Mouse (Mus musculus): ENCODE data around the gene Erg28. TPM values are rescaled to one million over a fixed set of nuclear protein-coding genes. Genes with fewer than 3 reads are reported as not detected.

The Erg28 gene
- polyA plus RNA-seq, 1 experiment from 2014 or later, result 89.0 TPM

- H3K27ac ChIP-seq, result no peak overlapping the region
- H3K36me3 ChIP-seq (replicated peaks; ENCODE audit: control insufficient read depth, insufficient read depth), result no peaks in the 10 kb centered on the region
- ATAC-seq (ENCODE audit: low FRiP score) (no peak), DNase-seq (ENCODE audit: low spot score) (no peak)
- H3K9me3 ChIP-seq (ENCODE audit: control insufficient read depth, low read length), result no peaks in the 10 kb centered on the region
- H3K27me3 ChIP-seq (ENCODE audit: control insufficient read depth, insufficient read depth, low read length), result no peaks in the 10 kb centered on the region
- no peaks in the 10 kb centered on the region for H3K4me1 ChIP-seq (replicated peaks; ENCODE audit: control insufficient read depth, insufficient read depth, low read length)
- 74% methylated on average over 3 of the region's 3 CpGs for WGBS
- no peak overlapping the region for H3K9ac ChIP-seq
- H3K4me3 ChIP-seq (replicated peaks; ENCODE audit: low read length), result no peak overlapping the region
- no peak overlapping the region for H3K4me2 ChIP-seq (replicated peaks)
Measured at GRCm38 (mm10) chr12:85766287-85766686, 58.1 kb downstream of the Erg28 start.

Other genes with a start within 250 kb of the Erg28 start
- gene Jdp2, start 225.5 kb downstream of the Erg28 start, polyA plus RNA-seq (2014; fragmentation: Nextera tagmentation; extraction: Ambion mirVana), result 0.83 and 1.3 TPM in 2 replicates
- 0.81 and 1.1 TPM in 2 replicates for gene Batf, start 137.9 kb downstream of the Erg28 start, polyA plus RNA-seq (2014; fragmentation: Nextera tagmentation; extraction: Ambion mirVana)
- gene Flvcr2, start 78.0 kb downstream of the Erg28 start, polyA plus RNA-seq (2014; fragmentation: Nextera tagmentation; extraction: Ambion mirVana), result 5.2 and 6.7 TPM in 2 replicates
- 14.4 TPM in 2 replicates for gene Ttll5, start 109 bp upstream of the Erg28 start, polyA plus RNA-seq (2014; fragmentation: Nextera tagmentation; extraction: Ambion mirVana)